Mouse (Mus musculus): ENCODE measurements around the gene Dtx2. TPM values are rescaled to one million over a fixed set of nuclear protein-coding genes. Genes with fewer than 3 reads are reported as not detected.

Dtx2 gene
- total RNA-seq, 1 experiment from 2014 or later = 6.8 TPM

GRCm38 (mm10) chr5:135970247-135970646 is 24.4 kb upstream of the Dtx2 start:
- ATAC-seq (replicated peaks; ENCODE audit: insufficient number of reproducible peaks, low FRiP score, low TSS enrichment, poor library complexity, severe bottlenecking) = no peak

DNA sequence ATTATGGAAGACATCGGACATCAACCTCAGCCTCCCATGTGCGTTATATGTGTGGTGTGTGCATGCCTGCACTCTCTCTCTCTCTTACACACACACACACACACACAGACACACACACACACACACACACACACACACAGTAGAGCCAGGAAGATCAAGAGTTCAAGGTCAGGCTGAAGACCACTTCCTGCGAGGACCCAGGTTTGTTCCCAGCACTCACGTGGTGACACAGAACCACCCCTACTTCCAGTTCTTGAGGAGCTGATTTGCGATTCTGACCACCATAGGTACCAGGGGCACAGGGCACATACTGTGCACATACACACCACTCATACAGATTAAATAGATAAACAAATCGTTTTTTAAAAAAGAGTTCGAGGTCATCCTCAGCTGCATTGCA is 22.7 kb upstream of the Dtx2 start:
- ATAC-seq (replicated peaks; ENCODE audit: insufficient number of reproducible peaks, low FRiP score, low TSS enrichment, poor library complexity, severe bottlenecking) = no peak

DNA sequence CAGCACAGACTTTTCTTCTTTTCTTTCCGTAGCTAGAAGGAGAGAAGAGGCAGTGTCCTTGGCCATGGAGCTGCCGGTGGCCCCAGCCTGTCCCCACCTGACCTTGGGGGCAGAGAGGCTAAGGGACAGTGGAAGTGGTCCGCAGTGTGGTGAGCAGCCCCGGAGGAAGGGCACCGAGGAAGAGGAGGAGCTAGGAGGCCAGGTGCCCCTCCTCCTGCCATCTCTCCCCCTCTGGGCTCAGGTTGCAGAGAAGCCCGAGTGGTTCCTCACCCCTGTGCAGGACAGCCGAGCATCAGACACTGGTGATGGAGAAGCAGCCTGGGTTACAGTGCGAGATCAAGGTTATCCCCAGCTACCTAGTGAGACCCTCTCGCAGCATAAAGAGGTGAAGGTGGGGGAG is 20.2 kb upstream of the Dtx2 start, which contains the start of gene Ssc4d:
TSS of gene Ssc4d (minus strand) at position 167 of the 400 bp plus-strand sequence.
- no peak; the same call in 1 of the 2 replicates for ATAC-seq (replicated peaks; ENCODE audit: insufficient number of reproducible peaks, low FRiP score, low TSS enrichment, poor library complexity, severe bottlenecking)

GRCm38 (mm10) chr5:135975893-135976668 is 18.5 kb upstream of the Dtx2 start:
- no peak for ATAC-seq (replicated peaks; ENCODE audit: insufficient number of reproducible peaks, low FRiP score, low TSS enrichment, poor library complexity, severe bottlenecking)

DNA sequence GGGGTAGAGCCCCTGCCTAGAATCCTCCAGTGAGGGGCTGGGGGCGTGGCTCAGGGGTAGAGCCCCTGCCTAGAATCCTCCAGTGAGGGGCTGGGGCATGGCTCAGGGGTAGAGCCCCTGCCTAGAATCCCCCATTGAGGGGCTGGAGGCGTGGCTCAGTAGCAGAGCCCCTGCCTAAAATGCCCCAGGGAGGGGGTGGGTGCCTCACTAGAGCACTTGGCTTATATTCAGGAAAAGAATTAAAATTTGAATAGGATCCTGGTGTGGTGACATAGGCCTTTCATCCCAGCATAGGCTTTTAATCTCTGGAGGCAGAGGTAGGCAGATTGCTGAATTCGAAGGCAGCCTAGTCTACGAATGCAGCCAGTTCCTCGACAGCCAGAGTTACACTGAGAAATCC is 15.2 kb upstream of the Dtx2 start:
- no peak for ATAC-seq (replicated peaks; ENCODE audit: insufficient number of reproducible peaks, low FRiP score, low TSS enrichment, poor library complexity, severe bottlenecking)

GRCm38 (mm10) chr5:135979904-135980303 is 14.7 kb upstream of the Dtx2 start, which contains the start of gene Zp3:
Gene Zp3 (plus strand): TSS chr5:135980099.
- no peak for ATAC-seq (replicated peaks; ENCODE audit: insufficient number of reproducible peaks, low FRiP score, low TSS enrichment, poor library complexity, severe bottlenecking)

DNA sequence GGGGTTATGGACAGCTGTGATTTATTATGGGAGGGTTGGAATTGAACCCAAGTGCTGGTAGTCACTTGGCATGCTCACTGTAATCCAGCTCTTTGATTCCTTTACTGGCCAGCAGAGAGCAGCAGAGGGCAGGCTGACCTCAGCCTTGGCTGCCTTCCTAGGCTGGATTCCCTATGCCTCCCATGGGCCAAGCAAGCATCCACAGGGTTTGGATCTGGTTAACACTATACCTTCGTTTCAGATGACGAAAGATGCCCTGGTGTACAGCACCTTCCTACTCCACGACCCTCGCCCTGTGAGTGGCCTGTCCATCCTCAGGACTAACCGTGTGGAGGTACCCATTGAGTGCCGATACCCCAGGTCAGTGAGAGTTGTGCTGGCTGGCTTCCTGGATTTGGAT is 12.2 kb upstream of the Dtx2 start:
- ATAC-seq (replicated peaks; ENCODE audit: insufficient number of reproducible peaks, low FRiP score, low TSS enrichment, poor library complexity, severe bottlenecking) = peak; percentile 91; the same call in 1 of the 2 replicates

- ATAC-seq (replicated peaks; ENCODE audit: insufficient number of reproducible peaks, low FRiP score, low TSS enrichment, poor library complexity, severe bottlenecking) = no peak
Observed at GRCm38 (mm10) chr5:135984546-135985044, 10.0 kb upstream of the Dtx2 start.

- no peak for ATAC-seq (replicated peaks; ENCODE audit: insufficient number of reproducible peaks, low FRiP score, low TSS enrichment, poor library complexity, severe bottlenecking)
Observed at GRCm38 (mm10) chr5:135987248-135987647, 7.4 kb upstream of the Dtx2 start.

GRCm38 (mm10) chr5:135990601-135991000 is 4.0 kb upstream of the Dtx2 start:
- peak; percentile 86 for ATAC-seq (replicated peaks; ENCODE audit: insufficient number of reproducible peaks, low FRiP score, low TSS enrichment, poor library complexity, severe bottlenecking)

DNA sequence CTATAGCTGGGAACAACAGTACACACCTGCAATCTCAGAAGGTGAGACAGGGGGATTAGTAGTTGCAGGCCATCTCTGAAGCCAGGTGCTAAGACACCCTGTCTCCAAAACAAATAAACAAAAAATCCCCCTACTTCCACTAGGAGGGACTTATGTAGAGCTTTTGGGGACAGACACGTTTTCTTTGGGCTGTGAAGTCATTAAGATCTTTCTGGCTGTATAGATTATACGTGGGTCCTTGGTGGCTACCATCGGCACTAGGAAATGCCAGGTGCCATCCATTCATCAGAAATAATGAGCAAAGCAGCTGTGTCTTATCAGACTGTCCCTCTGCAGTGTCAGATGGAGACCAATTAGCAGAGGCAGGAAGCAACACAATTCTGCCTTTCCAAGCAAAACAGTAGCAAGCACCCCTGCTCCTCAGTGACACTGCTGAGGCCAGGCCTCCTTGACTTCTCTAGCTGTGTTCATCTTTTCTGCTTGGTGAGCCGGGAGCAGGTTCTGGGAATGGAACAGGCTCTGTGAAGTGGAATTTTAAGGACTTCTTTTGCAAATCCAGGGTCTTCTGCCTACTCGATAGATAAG is 1.1 kb upstream of the Dtx2 start:
- no peak for ATAC-seq (replicated peaks; ENCODE audit: insufficient number of reproducible peaks, low FRiP score, low TSS enrichment, poor library complexity, severe bottlenecking)

- ATAC-seq (replicated peaks; ENCODE audit: insufficient number of reproducible peaks, low FRiP score, low TSS enrichment, poor library complexity, severe bottlenecking) = no peak
Observed at GRCm38 (mm10) chr5:135994335-135994724, 270 bp upstream of the Dtx2 start.

DNA sequence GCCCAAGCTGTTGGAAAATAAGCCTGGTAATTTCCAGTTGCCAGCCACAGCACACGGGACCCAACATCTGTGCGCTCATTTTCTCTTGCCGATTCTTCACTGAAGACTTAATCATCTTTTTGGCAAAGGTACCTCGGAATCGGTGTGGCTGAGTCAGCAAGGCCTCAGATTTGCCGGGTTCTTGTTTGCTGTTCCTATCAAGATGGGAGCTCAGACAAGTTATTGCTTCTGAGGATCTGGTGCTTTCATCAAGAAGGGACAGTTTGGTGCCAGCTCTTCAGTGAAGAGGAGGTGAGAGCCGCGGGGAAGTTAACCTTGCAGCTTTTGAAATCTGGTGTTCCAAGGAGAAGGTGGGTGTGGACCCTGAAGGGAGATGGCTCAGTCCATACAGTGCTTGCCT is 1.6 kb downstream of the Dtx2 start:
- ATAC-seq (replicated peaks; ENCODE audit: insufficient number of reproducible peaks, low FRiP score, low TSS enrichment, poor library complexity, severe bottlenecking) = no peak

GRCm38 (mm10) chr5:136001222-136001621 is 6.6 kb downstream of the Dtx2 start:
- no peak for ATAC-seq (replicated peaks; ENCODE audit: insufficient number of reproducible peaks, low FRiP score, low TSS enrichment, poor library complexity, severe bottlenecking)

DNA sequence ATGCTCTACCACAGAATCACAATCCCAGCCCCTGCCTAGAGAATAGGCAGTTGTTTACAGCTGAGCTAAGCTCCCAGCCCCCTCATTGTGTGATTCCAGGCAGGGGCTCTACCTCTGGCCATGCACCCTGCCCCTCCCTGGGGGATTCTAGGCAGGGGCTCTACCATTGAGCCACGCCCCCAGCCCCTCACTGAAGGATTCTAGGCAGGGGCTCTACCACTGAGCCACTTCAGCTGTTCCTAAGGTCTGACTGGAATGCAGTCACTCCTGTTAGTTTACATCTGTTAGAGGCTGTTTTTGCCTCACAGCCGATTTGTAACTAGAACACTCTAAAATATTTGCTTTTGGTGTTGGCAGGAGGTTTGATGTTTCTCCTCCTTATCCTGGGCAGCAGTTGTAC is 7.7 kb downstream of the Dtx2 start:
- ATAC-seq (replicated peaks; ENCODE audit: insufficient number of reproducible peaks, low FRiP score, low TSS enrichment, poor library complexity, severe bottlenecking) = no peak

DNA sequence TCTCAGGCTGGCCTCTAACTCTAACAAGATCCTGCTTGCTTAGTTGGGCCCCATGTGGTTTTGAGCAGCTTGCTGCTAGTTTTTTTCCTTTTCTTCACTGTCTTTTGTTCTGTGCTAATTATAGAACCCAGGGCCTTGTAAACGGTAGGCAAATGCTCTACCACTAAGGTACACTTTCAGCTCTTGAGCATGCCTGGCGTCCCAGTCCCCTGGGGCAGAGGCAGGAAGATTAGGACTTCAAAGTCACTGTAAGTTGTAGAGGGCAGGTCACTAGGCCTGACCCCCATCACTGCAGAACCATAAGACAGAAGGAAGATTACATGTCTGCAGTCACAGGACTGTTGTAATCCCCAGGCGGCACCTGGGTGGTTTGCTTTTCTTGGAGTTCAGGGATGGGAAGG is 8.2 kb downstream of the Dtx2 start:
- ATAC-seq (replicated peaks; ENCODE audit: insufficient number of reproducible peaks, low FRiP score, low TSS enrichment, poor library complexity, severe bottlenecking) = no peak

DNA sequence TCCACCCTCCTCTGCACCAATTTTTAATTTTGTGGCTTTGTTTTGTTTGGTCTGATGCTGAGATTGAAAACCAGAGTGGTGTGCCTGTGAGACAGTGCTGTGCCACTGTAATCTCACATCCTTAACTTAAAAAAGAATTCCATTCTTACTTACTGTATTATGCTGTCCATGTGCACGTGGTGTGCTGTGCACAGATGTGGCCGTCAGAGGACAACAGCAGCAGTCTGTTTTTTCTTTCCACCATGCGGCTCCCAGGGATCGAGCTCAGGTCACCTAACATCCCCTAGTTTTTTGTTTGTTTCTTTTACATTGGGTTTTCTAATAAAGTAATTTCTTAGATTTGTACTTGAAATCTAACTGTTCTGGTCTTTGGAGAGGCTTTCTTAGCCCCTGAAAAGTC is 9.9 kb downstream of the Dtx2 start:
- ATAC-seq (replicated peaks; ENCODE audit: insufficient number of reproducible peaks, low FRiP score, low TSS enrichment, poor library complexity, severe bottlenecking) = no peak

DNA sequence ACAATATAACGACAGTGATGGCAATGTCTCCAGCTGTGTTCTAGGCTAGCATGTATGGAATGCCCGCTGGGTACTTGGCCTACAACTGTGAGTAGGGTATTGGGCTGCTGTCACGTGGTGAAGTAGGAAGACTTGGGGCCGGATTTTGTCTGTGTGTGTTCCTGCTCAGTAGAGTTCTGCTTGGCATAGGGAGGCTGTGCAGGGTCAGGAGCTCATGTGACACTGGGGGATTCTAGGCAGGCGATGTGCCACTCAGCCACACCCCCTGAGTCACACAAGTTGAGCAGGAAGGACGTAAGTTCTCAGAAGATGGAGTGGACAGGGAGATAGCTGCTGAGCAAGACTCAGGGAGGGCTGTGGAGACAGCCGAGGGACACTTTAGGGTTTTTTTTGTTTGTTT is 13.1 kb downstream of the Dtx2 start:
- ATAC-seq (replicated peaks; ENCODE audit: insufficient number of reproducible peaks, low FRiP score, low TSS enrichment, poor library complexity, severe bottlenecking) = no peak

GRCm38 (mm10) chr5:136014877-136015276 is 20.3 kb downstream of the Dtx2 start:
- ATAC-seq (replicated peaks; ENCODE audit: insufficient number of reproducible peaks, low FRiP score, low TSS enrichment, poor library complexity, severe bottlenecking) = no peak

DNA sequence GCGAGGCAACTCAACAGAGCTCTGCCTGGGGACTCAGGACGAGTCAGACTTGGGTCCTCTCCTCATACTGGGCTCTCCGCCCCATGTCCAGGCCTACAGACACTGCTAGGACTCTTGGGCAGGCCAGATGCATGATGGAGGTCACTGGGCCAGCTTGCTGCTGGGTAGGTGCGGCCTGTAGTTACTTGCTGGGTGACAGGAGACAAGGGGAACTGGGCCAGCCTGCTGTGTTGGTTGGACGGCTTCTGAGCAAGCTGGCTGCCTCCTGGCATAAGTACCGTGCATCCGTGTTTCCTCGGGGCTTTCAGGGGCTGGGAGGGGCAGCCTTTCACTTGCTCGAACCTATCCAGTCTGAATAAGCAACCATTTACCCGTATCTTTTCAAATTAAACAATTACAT is 21.0 kb downstream of the Dtx2 start:
- no peak for ATAC-seq (replicated peaks; ENCODE audit: insufficient number of reproducible peaks, low FRiP score, low TSS enrichment, poor library complexity, severe bottlenecking)

Measured in monocyte, adult 5-6 weeks (primary cell).